Mouse (Mus musculus) heart, postnatal 0 days (tissue): ENCODE results near the gene Sarm1. TPM values are rescaled to one million over a fixed set of nuclear protein-coding genes. Genes with fewer than 3 reads are reported as not detected.

ENCODE experiments used
- ATAC-seq: fragments of 200-750 bp; cut with Nextera tagmentation; 2 replicates; pipeline ENCODE4 v1.8.0; 2017; ENCODE audit warnings: low read depth, moderate number of reproducible peaks, moderate library complexity; ENCODE audit not compliant: insufficient read depth
- DNase-seq: peaks from one replicate; pipeline ENCODE4 v3.0.0-alpha.2; 2016; ENCODE audit warnings: low spot score
- H3K27ac ChIP-seq: fragments of 300-500 bp; sonication (generic); 2 replicates; pipeline ENCODE4 v1.5.1; 2014; ENCODE audit warnings: low read depth, mild to moderate bottlenecking
- H3K27me3 ChIP-seq: fragments of 300-500 bp; sonication (generic); 2 replicates; pipeline ENCODE4 v1.6.1; 2014; ENCODE audit warnings: low read length, mixed read lengths; ENCODE audit not compliant: control insufficient read depth, insufficient read depth
- H3K36me3 ChIP-seq: fragments of 300-500 bp; sonication (generic); replicated peaks from 2 replicates; pipeline ENCODE4 v1.6.1; 2014; ENCODE audit warnings: low read length, mixed read lengths; ENCODE audit not compliant: control insufficient read depth, insufficient read depth
- H3K4me1 ChIP-seq: fragments of 300-500 bp; sonication (generic); 2 replicates; pipeline ENCODE4 v1.6.1; 2014; ENCODE audit warnings: antibody characterized with exemption; ENCODE audit not compliant: control insufficient read depth, insufficient read depth
- H3K4me2 ChIP-seq: fragments of 300-500 bp; sonication (generic); 2 replicates; pipeline ENCODE4 v1.6.1; 2014; ENCODE audit warnings: low read depth, mild to moderate bottlenecking, low read length, moderate library complexity
- H3K4me3 ChIP-seq: fragments of 300-500 bp; sonication (generic); 2 replicates; pipeline ENCODE4 v1.5.1; 2014; ENCODE audit warnings: low read depth, low read length
- H3K9ac ChIP-seq: fragments of 300-500 bp; sonication (generic); replicated peaks from 2 replicates; pipeline ENCODE4 v1.6.1; 2014; ENCODE audit warnings: low read depth, low read length, mixed read lengths
- H3K9me3 ChIP-seq: fragments of 300-500 bp; sonication (generic); replicated peaks from 2 replicates; pipeline ENCODE4 v1.6.1; 2016; ENCODE audit warnings: low read length; ENCODE audit not compliant: control insufficient read depth
- CTCF ChIP-seq: IDR thresholded peaks from 2 replicates; pipeline ENCODE4 v1.5.1; 2016; ENCODE audit warnings: antibody characterized with exemption, control low read depth, low read depth
- EP300 ChIP-seq: IDR thresholded peaks from 2 replicates; pipeline ENCODE4 v1.6.1; 2016; ENCODE audit warnings: antibody characterized with exemption, low read depth
- WGBS: fragments of 180-500 bp; shearing (Covaris S2); extraction: QIAGEN DNeasy Blood & Tissue Kit; methylation state at CpG from one replicate; pipeline ENCODE4 v1.1.7; 2014; 5-methylcytosine and 5-hydroxymethylcytosine counted together
- polyA plus RNA-seq: library from polyadenylated mRNA; unstranded; fragments of >200 nt; fragmentation: Nextera tagmentation; extraction: Ambion mirVana; gene quantifications from 2 replicates; pipeline ENCODE4 v1.2.1, GENCODE M21; 2015
- total RNA-seq: library from RNA; depleted of rRNA; stranded (reverse); fragments of >200 nt; gene quantifications from 2 replicates; pipeline ENCODE4 v1.2.3, GENCODE M21; 2014; ENCODE audit warnings: low replicate concordance; rRNA removed

Gene Sarm1
- total and polyA plus RNA-seq, 2 experiments from 2014 or later: not detected

DNA sequence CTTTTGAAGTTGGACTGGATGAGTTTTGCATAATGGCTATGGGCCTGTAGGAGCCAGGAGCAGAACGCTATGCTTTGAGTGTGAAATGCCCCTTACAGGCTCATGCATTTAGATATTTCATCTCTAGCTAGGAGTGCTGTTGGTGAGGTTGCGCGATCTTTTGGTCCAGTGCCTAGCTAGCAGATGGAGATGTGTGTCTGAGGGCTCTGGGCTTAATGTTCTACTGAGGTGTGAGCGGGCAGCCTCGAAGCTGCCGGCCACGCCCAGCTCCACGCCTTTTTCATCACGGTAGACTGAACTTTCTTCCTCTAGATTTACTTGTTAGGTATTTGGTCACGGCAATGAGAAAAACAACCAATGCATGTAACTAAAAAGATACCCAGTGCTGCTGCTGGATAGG lies 66.4 kb downstream of the Sarm1 start:
- H3K27me3 ChIP-seq: no peaks in the 10 kb centered on the region
- no peaks in the 10 kb centered on the region for H3K9me3 ChIP-seq
- 86% methylated on average over 10 of the region's 10 CpGs for WGBS
- H3K27ac ChIP-seq: no peak overlapping the region
- no peaks in the 10 kb centered on the region for H3K4me1 ChIP-seq
- no peaks in the 10 kb centered on the region for H3K36me3 ChIP-seq
- H3K4me2 ChIP-seq: no peak overlapping the region
- no peak for DNase-seq
- no peak overlapping the region for H3K9ac ChIP-seq
- no peak for ATAC-seq
- no peak overlapping the region for H3K4me3 ChIP-seq
- TF ChIP-seq EP300: no peak
- no peak for TF ChIP-seq CTCF

DNA sequence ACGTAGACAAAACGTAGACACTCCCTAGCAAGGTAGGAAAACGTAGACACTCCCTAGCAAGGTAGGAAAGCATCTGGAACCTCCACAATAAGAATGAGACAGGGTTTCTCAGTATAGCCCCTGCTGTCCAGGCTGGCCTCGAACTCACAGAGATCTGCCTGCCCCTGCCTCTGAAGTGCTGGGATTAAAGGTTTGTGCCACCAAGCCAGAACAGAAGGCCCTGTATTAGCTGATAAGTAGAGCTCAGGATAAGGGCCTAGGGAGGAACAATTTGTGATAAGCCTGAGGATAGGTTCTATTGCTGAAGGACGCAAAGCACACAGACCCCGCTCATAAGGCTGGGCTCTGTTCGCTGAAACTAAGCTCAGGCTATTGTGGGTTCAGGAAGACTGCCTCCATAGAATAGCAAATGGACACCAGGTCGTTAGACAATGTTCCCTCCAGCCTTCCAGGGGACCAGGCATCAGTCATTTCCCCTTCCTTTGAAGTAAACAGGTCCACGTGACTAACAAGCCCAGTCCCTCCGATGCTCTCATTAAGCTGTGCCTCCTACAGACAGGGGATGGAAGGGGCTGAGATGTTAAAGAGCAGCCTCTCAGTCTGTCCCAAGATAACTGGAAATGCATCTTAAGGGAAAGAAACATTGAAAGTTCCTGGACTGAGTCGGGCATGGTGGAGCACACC lies 67.2 kb downstream of the Sarm1 start:
- no peaks in the 10 kb centered on the region for H3K36me3 ChIP-seq
- H3K9ac ChIP-seq: no peak overlapping the region
- ATAC-seq (no peak), DNase-seq (no peak)
- no peak overlapping the region for H3K4me3 ChIP-seq
- no peak overlapping the region for H3K27ac ChIP-seq
- H3K9me3 ChIP-seq: no peaks in the 10 kb centered on the region
- WGBS: 44% methylated on average over 11 of the region's 11 CpGs
- no peaks in the 10 kb centered on the region for H3K4me1 ChIP-seq
- TF ChIP-seq CTCF (no peak), EP300 (no peak)
- H3K4me2 ChIP-seq: no peak overlapping the region
- no peaks in the 10 kb centered on the region for H3K27me3 ChIP-seq

DNA sequence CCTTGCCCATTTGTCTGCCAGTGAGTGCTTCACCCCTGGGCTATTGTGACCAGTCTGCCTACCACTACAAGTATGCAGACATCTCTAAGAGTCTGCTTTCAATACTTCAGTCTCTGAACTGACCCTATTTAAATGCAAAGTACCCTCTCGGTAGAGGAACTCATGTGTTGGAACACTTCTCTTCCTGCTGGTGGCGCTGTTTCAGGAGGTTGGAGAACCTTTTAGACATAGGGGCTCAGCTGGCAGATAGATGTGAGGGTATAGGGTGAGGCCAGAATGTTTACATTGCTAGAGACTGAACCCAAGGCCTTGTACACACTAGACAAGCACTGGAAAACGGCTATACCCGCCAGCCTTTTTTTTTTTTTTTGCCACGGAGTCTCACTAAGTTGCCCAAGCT lies 69.2 kb downstream of the Sarm1 start:
- Histone ChIP-seq H3K36me3 (no peaks in the 10 kb centered on the region), H3K4me3 (no peak overlapping the region), H3K9ac (no peak overlapping the region), H3K9me3 (no peaks in the 10 kb centered on the region), H3K4me1 (no peaks in the 10 kb centered on the region), H3K27me3 (no peaks in the 10 kb centered on the region), H3K4me2 (no peak overlapping the region), H3K27ac (no peak overlapping the region)
- 69% methylated on average over 5 of the region's 5 CpGs for WGBS
- DNase-seq (no peak), ATAC-seq (no peak)
- no peak for TF ChIP-seq EP300
- TF ChIP-seq CTCF: no peak

DNA sequence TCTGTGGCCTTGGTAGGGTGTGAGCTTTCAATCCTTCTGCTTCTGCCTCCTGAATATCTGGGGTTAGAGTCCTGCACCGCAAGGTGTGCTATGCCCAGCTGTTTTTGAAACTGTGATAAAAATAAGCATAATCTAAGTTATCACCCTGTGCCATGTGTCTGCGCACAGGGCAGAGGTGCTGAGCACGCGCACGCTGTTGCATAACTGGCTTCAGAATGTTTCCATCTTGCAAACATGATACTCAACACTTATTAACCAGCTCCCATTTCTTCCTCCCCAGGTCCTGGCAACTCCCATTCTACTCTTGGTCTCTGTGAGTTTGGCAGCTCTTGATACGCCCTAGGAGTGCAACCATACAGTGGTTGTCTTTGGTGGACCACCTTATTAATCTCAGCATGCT lies 69.9 kb downstream of the Sarm1 start:
- Histone ChIP-seq H3K4me1 (no peaks in the 10 kb centered on the region), H3K27ac (no peak overlapping the region), H3K4me3 (no peak overlapping the region), H3K36me3 (no peaks in the 10 kb centered on the region), H3K27me3 (peaks cover 6% of the 10 kb centered on the region; the same call in 1 of the 2 replicates), H3K9ac (no peak overlapping the region), H3K4me2 (no peak overlapping the region), H3K9me3 (no peaks in the 10 kb centered on the region)
- DNase-seq (no peak), ATAC-seq (no peak)
- WGBS: 91% methylated on average over 6 of the region's 6 CpGs
- TF ChIP-seq CTCF (no peak), EP300 (no peak)

DNA sequence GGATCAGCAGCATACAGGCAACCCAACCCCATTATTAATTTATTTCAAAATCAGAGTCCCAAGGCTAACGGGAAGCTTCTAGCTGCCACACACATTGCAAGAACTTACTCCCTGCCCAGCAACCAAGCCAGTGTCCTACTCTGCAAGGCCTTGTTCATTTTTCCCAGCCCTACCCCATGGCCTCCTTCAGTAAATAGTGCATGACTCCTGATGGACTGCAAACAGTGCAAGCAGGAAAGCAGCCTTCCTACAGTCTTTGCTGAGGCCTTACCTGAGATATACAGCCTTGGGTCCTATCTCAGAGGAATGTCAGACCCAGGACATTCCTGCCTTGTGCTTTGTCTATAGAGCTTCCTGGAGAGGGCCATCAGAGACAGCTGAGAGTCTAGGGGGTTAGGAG lies 72.0 kb downstream of the Sarm1 start:
- DNase-seq (no peak), ATAC-seq (no peak)
- no peak for TF ChIP-seq CTCF
- no peak for TF ChIP-seq EP300
- Histone ChIP-seq H3K9ac (no peak overlapping the region), H3K4me2 (no peak overlapping the region), H3K27me3 (peaks cover 23% of the 10 kb centered on the region; the same call in 1 of the 2 replicates), H3K4me3 (no peak overlapping the region), H3K9me3 (no peaks in the 10 kb centered on the region), H3K36me3 (no peaks in the 10 kb centered on the region), H3K4me1 (no peaks in the 10 kb centered on the region), H3K27ac (no peak overlapping the region)
- WGBS: 90% methylated on average over 1 of the region's 1 CpGs

DNA sequence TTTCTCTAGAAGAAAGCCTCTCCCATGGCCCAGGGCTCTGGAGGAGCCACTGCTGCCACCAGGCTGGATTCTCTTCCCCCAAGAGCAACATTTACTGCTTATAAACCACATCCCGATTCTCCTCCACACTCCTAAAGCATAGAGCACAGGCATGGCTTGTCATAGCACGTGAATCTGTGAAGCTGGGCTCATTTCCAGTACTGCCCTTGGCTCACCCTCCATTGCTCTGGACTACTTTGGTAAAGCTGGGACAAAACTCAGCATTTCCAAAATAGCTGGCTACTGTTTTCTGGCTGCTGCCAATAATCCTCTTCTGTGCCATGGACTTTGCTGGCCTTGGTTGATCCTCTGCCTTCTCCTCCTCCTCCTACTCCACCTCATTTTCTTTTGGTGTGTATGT lies 73.2 kb downstream of the Sarm1 start:
- Histone ChIP-seq H3K9ac (no peak overlapping the region), H3K36me3 (no peaks in the 10 kb centered on the region), H3K4me3 (no peak overlapping the region), H3K9me3 (no peaks in the 10 kb centered on the region), H3K4me2 (no peak overlapping the region), H3K27me3 (peaks cover 23% of the 10 kb centered on the region; the same call in 1 of the 2 replicates), H3K27ac (no peak overlapping the region), H3K4me1 (no peaks in the 10 kb centered on the region)
- DNase-seq (no peak), ATAC-seq (no peak)
- TF ChIP-seq EP300 (no peak), CTCF (no peak)
- WGBS: 64% methylated on average over 2 of the region's 2 CpGs

Other genes with a start within 250 kb of the Sarm1 start
- gene 2610507B11Rik, start 236.0 kb downstream of the Sarm1 start, total RNA-seq: 105 and 108 TPM in 2 replicates
- gene 2610507B11Rik, start 236.0 kb downstream of the Sarm1 start, polyA plus RNA-seq: 86.4 and 91.2 TPM in 2 replicates
- gene BC030499, start 206.9 kb downstream of the Sarm1 start, total RNA-seq: 0.19 TPM in 1 of 2 replicates, not detected in the other
- gene BC030499, start 206.9 kb downstream of the Sarm1 start, polyA plus RNA-seq: 0.18 and 0.22 TPM in 2 replicates
- gene Spag5, start 196.2 kb downstream of the Sarm1 start, total RNA-seq: 16.8 and 23.4 TPM in 2 replicates
- 5.5 and 6.8 TPM in 2 replicates for gene Spag5, start 196.2 kb downstream of the Sarm1 start, polyA plus RNA-seq
- gene Aldoc, start 174.8 kb downstream of the Sarm1 start, total RNA-seq: 32.5 and 50.7 TPM in 2 replicates
- 15.1 and 15.2 TPM in 2 replicates for gene Aldoc, start 174.8 kb downstream of the Sarm1 start, polyA plus RNA-seq
- gene Pigs, start 169.3 kb downstream of the Sarm1 start, total RNA-seq: 36.0 and 39.7 TPM in 2 replicates
- gene Pigs, start 169.3 kb downstream of the Sarm1 start, polyA plus RNA-seq: 31.2 and 32.3 TPM in 2 replicates
- gene Unc119, start 154.3 kb downstream of the Sarm1 start, total RNA-seq: 52.9 and 57.3 TPM in 2 replicates
- gene Unc119, start 154.3 kb downstream of the Sarm1 start, polyA plus RNA-seq: 20.9 and 24.8 TPM in 2 replicates
- gene Foxn1, start 111.2 kb downstream of the Sarm1 start, total RNA-seq: not detected in 2 replicates
- not detected in 2 replicates for gene Foxn1, start 111.2 kb downstream of the Sarm1 start, polyA plus RNA-seq
- 0.54 TPM in 1 of 2 replicates, not detected in the other for gene Slc13a2, start 75.5 kb downstream of the Sarm1 start, total RNA-seq
- 0.10 TPM in 1 of 2 replicates, not detected in the other for gene Slc13a2, start 75.5 kb downstream of the Sarm1 start, polyA plus RNA-seq
- 3.7 and 8.4 TPM in 2 replicates for gene Slc46a1, start 32.1 kb downstream of the Sarm1 start, total RNA-seq
- 4.5 TPM in 2 replicates for gene Slc46a1, start 32.1 kb downstream of the Sarm1 start, polyA plus RNA-seq
- 0.73 and 2.3 TPM in 2 replicates for gene Vtn, start 1.3 kb upstream of the Sarm1 start, total RNA-seq
- gene Vtn, start 1.3 kb upstream of the Sarm1 start, polyA plus RNA-seq: 2.7 and 4.0 TPM in 2 replicates
- gene Sebox, start 5.7 kb upstream of the Sarm1 start, total RNA-seq: not detected in 2 replicates
- not detected in 2 replicates for gene Sebox, start 5.7 kb upstream of the Sarm1 start, polyA plus RNA-seq
- 13.1 and 29.9 TPM in 2 replicates for gene Tmem199, start 14.4 kb upstream of the Sarm1 start, total RNA-seq
- gene Tmem199, start 14.4 kb upstream of the Sarm1 start, polyA plus RNA-seq: 35.0 and 36.4 TPM in 2 replicates
- 225 and 247 TPM in 2 replicates for gene Poldip2, start 14.4 kb upstream of the Sarm1 start, total RNA-seq
- gene Poldip2, start 14.4 kb upstream of the Sarm1 start, polyA plus RNA-seq: 209 and 214 TPM in 2 replicates
- 49.7 and 52.1 TPM in 2 replicates for gene Tnfaip1, start 38.6 kb upstream of the Sarm1 start, total RNA-seq
- 48.7 and 50.0 TPM in 2 replicates for gene Tnfaip1, start 38.6 kb upstream of the Sarm1 start, polyA plus RNA-seq
- 90.8 and 148 TPM in 2 replicates for gene Ift20, start 38.6 kb upstream of the Sarm1 start, total RNA-seq
- gene Ift20, start 38.6 kb upstream of the Sarm1 start, polyA plus RNA-seq: 111 and 114 TPM in 2 replicates
- gene Tmem97, start 53.0 kb upstream of the Sarm1 start, total RNA-seq: 41.5 and 57.2 TPM in 2 replicates
- 37.5 and 39.4 TPM in 2 replicates for gene Tmem97, start 53.0 kb upstream of the Sarm1 start, polyA plus RNA-seq
- 15.0 and 19.3 TPM in 2 replicates for gene Nlk, start 199.6 kb upstream of the Sarm1 start, total RNA-seq
- 11.6 and 13.0 TPM in 2 replicates for gene Nlk, start 199.6 kb upstream of the Sarm1 start, polyA plus RNA-seq